Mouse (Mus musculus) cerebellum, postnatal 14 days (tissue): ENCODE data around the gene Chst3.
"Not testable (repeated sequence)": the region's sequence is repeated elsewhere in the genome, so short reads cannot be mapped to it uniquely, and the experiment has no call there.

Source experiments
- DNase-seq, 2 experiments: peaks; one replicate each; pipeline ENCODE4 v3.0.0; 2021; ENCODE audit warnings: mixed read lengths in 2 of 2

Chst3 gene

DNA sequence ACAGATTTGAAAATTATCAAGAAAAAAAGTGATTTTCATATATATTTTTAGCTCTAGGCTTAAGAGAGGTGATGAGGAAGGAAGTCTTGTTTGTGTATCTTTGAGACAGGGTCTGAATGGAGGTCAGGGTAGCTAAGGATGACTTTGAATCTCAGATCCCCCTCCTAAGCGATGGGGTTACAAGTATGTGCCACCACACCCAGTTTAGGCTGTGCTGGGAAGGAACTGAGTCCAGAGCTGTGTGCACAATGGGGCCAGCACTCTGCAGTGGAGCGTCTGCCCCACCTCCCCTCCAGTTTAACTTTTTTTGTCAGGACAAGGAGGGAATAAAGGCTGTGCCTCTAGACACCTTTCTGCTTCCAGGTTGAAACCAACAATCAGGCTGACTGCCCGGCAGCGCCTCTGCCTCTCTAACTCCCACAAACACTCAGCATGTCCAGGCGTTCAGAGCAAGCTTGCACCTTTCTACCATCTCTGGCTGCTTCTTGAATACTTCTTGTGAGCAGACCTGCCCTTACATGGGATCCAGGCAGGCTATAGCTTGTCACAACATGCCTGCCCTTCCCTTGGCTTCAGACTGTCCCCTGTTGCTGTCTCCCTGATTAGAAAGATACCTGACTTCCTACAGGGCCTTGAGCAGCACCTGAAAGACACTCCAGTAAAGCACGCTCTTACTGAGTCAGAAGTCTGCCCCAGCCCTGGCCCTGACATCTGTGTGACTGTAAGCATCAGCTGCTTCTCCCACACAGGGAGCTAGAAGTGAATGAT is 11.4 kb upstream of the Chst3 start:
- no peak for DNase-seq

DNA sequence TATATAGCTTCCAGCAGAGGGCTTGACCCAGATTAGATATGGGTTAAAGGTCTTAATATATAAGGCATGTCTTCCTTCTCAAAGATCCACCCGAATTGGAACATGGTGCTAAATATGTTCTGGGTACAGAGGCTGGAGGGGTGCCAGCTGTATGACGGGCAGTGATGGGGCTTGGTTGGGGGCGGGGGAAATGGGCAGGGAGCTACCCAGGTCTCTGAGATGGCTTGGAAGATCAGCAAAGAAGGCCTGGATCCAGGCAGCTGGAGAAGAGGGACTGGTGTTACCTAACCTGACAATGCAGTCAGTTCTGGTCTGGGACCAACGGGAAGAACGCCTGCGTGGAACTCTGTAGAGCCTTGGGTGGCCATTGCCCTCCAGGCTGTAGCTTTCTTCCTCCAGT is 10.1 kb upstream of the Chst3 start:
- DNase-seq: no peak

DNA sequence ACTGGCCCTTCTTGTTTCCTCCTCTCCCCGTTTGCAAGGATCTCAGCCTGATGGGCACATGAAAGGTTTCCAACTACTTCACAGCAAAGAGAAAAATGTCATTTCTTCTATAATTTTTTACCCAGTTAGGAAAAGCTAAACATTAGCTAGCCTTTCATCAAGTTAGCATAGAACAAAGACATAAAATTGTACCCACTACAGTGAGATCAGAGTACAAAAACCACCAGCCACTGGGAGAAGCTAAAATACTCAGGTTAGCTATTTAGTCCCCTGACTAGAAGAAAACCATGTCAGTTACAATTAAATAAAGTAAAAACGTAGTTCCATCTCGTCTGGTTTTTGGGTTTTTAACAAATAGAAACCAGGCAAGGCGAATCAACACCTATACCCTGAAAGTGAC is 8.6 kb upstream of the Chst3 start:
- DNase-seq: no peak

DNA sequence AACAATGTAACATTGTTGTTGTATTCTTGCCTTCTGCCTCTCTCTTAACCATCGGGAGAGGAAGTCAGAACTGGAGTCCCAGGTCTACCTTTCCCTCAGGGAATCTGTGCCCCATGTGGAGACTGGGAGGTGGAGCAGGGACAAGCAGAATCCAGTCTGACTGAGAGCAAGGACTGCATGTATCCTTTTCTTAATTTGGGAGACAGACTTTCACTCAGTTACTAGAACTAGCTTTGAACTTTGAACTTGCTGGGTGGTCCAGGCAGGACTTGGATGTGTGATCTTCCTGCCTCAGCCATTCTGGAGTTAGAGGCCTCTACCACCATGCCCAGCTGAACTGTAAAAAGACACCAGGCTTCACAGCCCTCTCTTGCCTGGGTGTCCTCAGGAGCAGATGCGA is 5.5 kb upstream of the Chst3 start:
- DNase-seq: no peak

DNA sequence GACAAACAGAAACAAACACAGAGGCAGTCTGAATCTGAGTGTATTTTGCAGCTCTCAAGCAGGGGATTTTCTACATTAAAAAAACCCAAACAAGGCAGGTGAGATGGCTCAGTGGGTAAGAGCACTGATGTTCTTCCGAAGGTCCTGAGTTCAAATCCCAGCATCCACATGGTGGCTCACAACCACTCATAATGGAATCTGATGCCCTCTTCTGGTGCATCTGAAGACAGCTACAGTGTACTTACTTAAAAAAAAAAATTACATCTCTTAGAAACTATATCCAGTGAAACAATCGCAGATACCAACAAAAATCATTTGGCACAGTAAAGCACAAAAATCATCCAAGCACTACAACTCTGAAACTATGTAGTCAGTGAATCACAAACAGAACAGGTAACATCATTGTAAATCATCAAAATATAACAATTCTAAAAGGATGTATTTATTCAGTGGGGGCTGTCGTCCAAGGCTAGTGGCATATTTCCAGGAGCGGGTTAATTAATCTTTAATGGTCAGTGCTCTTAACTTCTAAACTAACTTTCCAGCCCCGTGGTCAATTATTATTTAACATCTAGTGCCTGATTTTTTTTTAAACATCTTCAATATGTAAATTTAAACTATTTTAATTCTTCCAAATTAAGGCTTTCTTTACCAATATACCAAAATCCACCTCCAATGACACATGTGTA is 2.7 kb upstream of the Chst3 start:
- not testable (repeated sequence) for DNase-seq

DNA sequence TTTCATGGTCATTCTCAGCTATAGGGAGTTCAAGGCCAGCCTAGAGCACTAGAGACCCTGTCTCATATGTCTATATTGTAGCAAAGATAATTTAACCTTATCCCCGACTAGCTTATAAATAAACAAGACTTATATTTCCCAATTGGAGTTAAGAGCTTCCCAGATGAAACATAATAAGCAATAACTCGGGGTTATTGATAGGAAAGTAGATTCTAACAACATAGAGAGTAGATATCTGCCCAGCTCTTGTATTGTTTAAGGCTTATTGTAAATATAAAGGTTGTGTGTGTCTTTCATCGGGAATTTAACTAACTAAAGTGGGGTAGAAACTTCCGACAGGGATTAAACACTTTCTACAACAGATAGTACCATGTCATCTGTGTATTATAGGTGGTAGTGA is 1.5 kb upstream of the Chst3 start:
- no peak for DNase-seq

DNA sequence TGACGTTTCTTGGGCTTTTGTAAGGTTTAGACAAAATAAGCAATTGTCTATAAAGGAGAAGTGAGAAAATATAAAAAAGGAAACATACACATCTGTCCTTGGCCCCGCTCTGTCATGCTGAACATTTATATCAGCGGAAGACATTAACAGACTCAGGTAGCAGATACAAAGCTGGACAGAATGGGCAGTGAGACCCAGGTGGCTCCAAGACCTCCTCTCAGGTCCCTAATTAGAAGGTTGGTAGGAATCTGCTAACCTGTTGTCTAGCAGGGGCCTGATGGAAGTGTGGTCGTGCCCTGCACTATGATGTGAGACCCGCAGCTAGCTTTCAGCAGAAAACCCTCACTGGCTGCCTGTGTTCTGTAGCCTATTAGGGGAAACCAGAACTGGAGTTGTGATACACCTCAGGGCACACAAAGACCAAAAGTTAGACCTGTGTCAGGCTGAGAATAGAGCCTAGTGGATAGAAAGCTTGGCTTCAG is 1.0 kb upstream of the Chst3 start:
- DNase-seq: no peak

DNA sequence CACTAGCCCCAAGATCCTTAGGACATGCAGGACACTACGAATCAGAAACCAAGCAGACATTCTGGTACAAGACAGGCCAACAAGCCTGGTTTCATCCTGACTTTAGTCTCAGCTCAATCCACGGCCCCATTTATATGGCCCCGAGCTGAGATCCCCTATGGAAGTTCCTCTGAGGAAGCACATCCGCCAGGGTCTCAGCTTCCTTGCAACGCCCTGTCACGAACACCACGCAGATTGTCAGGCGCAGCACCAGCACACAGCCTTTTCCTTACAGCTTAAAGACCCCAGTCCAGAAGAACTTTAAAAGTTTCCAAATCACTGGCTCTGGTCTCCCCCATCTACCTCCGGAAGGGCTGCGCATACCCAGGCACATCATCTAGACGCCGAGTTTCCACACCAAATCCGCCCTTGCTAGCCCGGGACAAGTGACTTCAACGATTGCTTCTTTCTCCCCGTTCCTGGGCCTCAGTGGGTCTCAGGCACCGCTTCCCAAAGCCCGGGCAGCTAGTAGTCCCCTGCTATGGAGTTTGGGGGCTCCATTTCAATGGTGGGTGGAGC is 948 bp downstream of the Chst3 start:
- no peak for DNase-seq

DNA sequence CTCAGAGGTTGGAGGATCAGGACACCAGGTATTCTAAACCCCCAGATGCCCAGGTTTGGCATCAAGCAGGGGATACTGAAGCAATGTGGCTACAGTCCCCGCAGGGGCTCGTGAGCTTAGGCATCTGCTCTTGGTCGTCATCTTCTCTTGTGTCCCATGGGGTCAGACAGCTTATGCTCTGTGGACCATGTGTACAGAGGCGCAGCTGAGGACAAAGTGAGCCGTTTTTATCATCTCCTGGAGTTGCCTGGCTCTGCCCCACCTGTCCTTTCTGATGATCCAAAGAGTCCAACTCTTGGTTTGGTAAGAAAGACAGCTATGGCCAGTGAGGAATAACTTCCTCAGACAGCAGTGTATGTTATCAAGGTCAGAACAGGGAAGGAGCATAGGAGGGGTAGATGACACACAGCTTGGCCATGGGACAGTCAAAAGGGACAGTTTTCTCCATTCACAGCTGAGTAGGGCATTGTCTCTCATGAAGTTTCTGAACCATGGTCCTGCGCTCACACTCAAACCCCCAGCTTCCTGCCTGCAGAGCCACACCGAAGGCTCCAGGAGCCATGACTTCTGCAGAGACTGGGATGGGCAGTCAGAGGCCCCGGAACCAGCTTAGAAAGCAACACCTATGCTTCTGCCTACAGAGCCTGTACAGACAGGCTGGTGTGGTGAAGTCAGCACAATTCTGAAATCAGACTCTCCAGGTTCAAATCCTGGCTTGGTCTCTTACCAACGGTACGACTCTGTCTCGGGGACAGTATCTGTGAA is 2.5 kb downstream of the Chst3 start:
- no peak for DNase-seq

DNA sequence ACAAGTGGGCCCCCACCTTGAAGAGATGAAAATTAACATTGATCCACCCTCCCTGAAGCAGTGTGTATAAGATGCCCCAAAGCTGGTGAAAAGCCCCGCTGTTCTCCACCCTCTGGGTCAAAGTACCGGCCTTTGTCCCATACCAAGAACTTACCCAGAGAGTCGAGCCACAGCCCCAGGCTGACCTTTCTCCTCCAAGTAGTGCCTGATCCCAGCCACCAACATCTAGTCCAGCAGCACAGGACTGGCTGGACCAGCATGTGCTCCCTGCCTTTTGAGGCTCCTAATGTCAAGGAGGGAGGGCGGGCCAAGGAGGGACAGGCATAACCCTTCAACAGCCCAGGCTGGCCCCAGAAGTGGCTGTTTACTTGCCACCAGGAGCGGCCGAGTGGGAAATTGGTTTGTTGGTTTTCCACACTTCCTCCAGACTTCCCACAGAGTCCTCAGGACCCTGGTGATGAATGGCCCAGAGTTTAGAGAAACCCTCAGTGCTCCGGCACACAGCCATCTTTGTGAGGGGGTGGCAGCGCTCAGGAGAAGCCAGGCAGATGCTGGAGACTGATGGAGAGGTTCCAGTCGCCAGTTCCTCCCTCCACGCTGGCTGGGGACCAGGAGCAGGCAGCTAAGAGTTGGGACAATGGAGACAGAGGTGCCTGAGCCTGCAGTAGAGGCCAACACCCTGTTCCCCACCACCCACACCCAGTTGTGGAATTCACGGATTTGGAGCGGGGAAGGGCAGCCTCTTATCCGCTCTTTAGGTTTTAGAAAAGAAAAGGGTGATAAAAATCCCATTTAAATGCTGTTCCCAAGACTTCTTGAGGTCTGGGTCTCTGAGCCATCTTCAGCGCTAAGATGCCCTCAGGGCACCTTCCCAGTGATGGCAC is 3.7 kb downstream of the Chst3 start:
- DNase-seq: no peak

DNA sequence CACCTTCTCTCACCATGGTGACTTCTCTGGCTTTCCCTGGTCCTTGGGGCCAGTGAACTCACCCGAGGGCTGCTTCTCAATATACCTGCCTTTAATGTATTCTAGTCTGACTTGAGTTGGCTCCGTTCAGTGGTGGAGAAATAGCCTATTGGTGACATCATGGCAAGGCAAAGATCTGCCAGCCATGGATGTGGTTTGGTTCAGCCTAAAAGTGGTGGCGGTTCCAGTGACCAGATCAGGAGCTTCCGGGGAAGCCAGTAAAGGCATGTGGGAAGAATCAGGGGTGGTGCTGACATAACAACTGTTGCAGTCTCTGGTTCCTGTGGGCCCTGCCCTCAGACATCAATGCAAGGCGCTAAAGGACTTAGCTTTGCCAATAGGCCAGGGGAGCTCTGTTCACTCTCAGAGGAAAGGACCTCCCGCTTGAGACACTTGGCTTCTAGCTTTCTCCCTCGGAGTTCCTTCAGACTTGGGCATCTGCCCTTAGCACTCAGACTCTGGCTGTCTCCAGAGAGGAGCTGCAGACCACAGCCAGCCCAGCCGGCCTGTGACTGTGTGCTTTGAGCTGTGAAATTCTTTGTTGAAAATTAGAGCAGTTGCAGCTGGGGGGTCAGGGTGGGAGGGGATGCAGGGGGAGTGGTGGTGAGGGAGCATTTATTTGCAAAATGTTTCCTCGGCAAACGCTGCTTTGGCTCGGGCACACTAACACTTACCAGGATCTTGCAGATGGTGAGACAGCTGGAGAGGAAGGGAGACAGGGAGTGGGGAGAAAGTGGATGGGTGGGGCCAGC is 6.3 kb downstream of the Chst3 start:
- DNase-seq: no peak

DNA sequence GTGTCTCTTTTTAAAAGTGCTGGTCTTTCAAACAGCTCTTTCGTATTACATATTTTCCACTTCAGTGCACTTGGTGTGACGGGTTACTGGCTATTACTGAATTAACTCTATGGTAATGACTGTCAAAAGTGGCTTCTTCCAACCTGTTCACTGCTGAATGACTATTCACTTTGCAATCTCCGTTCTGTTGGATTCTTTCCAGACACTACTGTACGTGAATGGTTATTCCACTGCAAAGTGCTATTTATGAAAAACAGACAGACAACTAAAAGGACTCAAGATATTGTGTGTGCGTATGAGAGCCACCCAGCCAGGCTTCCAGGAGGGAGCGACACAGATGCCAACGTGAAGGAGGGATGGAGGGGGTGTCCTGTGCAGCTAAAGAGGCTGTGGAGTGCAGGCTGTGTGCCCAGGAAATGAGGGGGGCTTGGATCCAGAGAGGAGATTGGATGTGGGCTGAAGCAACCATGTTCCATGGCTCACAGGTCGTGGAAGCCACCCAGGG is 7.5 kb downstream of the Chst3 start:
- DNase-seq: no peak

DNA sequence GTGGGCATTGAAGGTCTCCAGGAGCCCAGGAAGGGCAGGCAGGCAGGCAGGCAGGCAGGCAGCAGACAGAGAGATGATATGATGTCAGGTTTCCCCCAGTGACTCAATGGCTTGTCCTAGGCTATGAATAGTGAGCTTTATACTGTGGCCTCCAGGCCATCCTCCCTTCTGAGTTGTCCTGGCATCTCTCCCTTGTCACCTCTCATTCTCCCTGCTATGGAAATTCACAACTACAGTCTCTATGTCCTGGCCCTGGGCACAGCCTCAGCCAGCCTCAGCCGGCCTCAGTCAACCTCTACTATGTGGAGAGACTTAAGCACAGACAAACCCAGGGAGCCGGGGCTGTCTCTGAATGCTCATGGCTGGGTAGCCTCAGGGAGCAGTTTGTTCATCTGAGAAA is 8.6 kb downstream of the Chst3 start:
- no peak for DNase-seq

DNA sequence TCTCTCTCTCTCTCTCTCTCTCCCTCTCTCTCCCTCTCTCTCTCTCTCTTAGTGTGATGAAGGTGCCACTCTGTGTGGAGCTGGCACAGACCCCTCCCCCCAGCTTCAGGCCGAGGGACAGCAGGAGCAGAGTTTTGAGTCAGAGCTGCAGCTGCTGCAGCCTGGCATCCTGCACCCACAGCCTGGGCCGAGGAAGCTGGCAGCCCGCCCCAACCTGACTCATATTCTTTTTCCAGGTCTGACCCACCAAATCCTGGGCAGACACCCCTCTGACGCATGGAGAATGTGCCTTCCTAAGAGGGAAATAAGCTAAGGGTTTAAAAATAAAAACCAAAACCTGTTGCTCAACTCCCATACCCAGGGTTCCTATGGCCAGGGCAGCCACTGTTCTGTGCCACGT is 9.8 kb downstream of the Chst3 start:
- peak; percentile 67 to 84 for DNase-seq

DNA sequence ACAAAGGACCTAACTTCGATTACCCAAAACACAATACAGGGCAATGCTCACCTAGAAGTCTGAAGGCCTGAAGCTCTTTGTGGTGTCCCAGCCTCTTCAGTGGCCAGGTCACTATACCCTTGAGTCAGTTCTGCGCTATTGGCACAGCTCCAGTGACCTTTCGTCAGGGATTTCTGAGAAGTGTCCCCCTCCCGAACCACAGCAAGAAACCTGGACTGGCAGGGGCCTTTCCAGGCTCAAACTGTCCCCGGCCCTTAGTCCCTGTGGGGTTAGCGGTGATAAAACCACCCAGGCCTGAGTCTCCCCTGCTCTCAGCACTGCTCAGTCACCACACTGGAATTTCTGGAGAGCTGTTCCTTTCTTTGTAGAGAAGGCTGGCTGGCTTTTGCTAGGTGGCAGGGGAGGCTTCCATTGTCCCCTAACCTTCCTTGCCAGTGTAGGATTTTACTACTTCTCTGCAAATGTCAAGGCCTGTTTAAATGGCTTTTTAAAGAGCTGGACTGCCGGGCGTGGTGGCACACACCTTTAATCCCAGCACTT is 11.8 kb downstream of the Chst3 start:
- no peak for DNase-seq

DNA sequence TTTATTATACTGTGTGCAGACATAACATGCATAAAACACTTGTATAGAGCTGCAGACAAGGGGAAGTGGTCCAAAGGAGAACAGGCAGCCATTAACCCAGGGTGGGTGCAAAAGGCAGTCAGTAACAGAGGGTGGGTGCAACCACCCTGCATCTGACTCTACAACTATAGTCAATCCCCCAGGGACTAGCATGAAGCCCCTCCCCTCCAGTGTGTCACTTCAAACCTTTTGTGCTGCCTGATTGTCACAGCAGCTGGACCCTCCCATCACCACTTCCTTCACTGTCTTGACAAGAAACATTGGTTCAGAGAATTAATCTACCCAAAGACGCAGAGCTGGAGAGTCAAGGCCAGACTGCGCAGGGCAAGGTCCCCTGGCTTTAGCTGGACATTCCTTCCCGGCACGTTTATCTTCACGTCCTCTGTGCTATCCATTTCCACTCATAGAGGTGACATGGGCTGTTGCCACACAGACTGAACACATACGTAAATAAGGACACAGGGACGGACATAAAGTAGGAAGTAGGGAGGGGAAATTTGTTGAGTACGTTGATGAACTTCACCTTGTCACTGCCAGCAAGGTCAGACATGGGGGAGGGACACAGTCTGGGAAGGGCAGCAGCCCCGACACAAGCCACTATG is 13.3 kb downstream of the Chst3 start:
- no peak for DNase-seq

DNA sequence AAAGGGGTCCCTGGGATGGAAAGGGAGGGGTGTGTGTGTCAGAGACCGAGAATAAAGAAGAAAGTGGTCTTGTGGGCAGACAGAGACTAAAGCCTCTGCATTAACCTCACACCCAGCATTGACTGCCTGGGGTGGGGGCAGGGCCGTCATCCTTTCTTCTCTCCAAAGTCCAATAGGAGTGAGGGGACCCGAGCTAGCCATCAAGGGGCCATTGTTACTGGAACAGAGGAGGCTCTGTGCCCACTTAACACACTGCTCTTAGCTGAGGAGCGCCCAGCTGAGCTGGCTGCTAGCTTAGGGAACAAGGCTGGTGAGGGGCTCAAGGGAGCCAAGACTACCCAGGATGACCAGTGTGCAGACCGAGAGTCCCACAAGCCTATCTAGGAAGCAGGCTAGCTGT is 16.3 kb downstream of the Chst3 start:
- no peak for DNase-seq

DNA sequence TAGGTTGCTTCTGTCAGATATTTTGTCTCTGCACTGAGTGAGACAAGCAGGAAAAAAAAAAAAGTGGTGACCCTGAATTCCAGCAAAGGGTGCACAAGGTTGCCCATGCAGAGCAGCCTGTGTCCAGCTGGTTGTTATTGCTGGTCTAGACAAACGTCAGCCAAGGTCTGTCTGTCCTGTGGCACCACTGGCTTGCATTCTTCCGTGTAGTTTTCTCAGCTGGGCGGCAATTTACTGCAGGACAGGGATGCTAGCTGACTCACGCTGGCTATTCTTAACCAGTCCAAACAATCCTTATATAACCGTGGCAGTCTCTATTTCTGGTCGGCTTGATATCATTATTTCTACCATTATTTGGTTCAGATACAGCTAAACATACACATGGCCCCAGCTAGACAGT is 18.1 kb downstream of the Chst3 start:
- no peak for DNase-seq

DNA sequence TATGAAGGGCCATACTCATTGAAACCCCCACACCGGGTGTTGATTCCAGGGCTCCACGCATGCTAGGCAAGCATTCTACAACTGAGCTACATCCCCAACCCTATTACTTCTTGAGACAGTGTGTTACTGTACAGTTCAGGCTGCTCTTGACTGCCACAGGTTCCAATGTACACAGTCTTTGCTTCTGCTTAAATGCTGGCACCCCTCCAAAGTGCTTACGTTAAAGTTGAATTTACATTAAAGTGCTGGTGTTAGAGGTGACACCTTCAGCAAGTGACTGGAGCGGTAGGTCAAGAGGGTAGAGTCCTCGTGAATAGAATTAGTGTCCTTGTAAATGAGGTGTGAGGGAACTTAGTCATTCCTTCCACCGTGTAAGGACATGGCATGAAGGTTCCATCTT is 19.7 kb downstream of the Chst3 start:
- DNase-seq: no peak

DNA sequence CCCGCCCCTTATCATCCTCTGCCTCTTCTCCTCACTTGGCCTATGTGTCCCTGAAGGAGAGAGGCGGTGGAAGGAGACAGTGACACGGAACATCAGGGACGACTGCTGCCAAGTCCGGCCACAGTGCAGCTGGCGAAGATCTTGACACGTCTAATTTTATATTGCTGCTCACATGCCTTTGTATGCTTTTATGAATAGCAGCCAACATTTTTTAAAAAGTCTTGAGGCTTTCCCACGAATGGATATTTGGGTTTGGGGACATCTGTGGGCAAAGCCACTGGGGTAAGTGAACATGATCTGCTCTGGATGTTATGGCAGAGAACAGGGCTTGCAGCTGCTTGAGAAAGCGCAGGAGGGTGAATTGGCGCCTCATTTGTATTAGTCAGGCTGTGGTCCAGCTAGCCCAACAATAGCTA is 21.6 kb downstream of the Chst3 start:
- no peak for DNase-seq

DNA sequence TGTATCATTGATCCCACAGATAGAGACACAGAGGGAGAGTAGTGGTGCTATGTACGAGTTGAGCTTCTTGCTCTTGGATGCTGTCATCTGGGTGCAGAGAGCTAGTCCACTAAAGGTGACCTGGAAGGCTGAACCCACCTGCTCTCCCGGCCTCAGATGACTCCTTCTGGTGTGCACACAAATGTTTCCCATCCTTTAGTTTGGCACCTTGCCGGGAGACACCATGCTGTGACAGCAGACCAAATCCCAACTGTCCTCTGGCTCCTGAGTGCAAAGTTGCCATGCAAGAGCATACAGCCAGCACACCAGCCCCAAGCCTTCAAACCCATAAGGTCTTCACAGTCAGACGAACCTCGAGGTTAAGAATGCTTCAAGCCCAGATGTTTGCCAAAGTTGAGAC is 22.1 kb downstream of the Chst3 start:
- DNase-seq: peak; percentile 69 to 81
